Mouse (Mus musculus): ENCODE results near the gene Zfp146. TPM values are rescaled to one million over a fixed set of nuclear protein-coding genes. Genes with fewer than 3 reads are reported as not detected.

Zfp146 gene
- total and polyA plus RNA-seq, 3 experiments = 42.0 to 45.0 (median 43.1) TPM

DNA sequence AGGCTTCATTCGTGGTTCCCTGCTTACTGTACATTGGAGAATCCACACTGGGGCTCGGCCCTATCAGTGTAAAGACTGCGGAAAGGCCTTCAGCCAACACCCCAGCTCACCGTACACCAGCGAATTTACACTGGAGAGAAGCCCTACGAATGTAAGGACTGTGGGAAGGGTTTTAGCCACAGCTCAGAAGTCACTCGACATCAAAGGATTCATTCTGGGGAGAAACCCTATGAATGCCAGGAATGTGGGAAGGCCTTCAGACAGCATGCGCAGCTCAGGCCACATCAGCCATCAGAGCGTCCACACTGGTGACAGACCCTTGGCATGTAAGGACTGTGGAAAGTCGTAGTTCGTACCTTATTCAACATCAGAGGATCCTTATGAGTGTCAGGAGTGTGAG is 8.7 kb upstream of the Zfp146 start:
- TF ChIP-seq ZMIZ1 (IDR thresholded peaks at IDR 0.05; ENCODE audit: low read depth, low read length) = no peak
- no peak for TF ChIP-seq RAD21 (IDR thresholded peaks at IDR 0.05; ENCODE audit: low read depth, low read length)
- TF ChIP-seq E2F4 (IDR thresholded peaks at IDR 0.05; ENCODE audit: insufficient replicate concordance, low read depth, low read length) = no peak
- TF ChIP-seq HCFC1 (IDR thresholded peaks at IDR 0.05; ENCODE audit: low read depth, low read length) = no peak
- no peak for TF ChIP-seq ETS1 (conservative IDR thresholded peaks at IDR 0.05; ENCODE audit: low read depth, low read length)
- no peak for TF ChIP-seq MAX (IDR thresholded peaks at IDR 0.05; ENCODE audit: low read length)
- TF ChIP-seq ZNF384 (IDR thresholded peaks at IDR 0.05; ENCODE audit: low read depth, low read length) = no peak
- TF ChIP-seq ZKSCAN1 (IDR thresholded peaks at IDR 0.05; ENCODE audit: borderline replicate concordance, low read depth, low read length) = no peak
- no peak for TF ChIP-seq CTCF (conservative IDR thresholded peaks at IDR 0.05 in 1 of 2, IDR thresholded peaks at IDR 0.05 in 1 of 2; ENCODE audit: low read depth in 2 of 2, low read length in 2 of 2)
- no peak for TF ChIP-seq KAT2A (IDR thresholded peaks at IDR 0.05; ENCODE audit: insufficient replicate concordance, low read length)
- TF ChIP-seq MEF2A (IDR thresholded peaks at IDR 0.05; ENCODE audit: borderline replicate concordance, low read depth, low read length) = no peak
- TF ChIP-seq IRF4 (IDR thresholded peaks at IDR 0.05; ENCODE audit: low read depth, low read length) = no peak
- TF ChIP-seq UBTF (IDR thresholded peaks at IDR 0.05; ENCODE audit: low read depth, low read length) = no peak
- TF ChIP-seq POLR2A (IDR thresholded peaks at IDR 0.05; ENCODE audit: low read depth, low read length) = no peak
- TF ChIP-seq BHLHE40 (IDR thresholded peaks at IDR 0.05; ENCODE audit: low read depth, low read length) = no peak
- no peak for TF ChIP-seq SIN3A (IDR thresholded peaks at IDR 0.05; ENCODE audit: low read length)
- no peak for TF ChIP-seq MAZ (IDR thresholded peaks at IDR 0.05; ENCODE audit: low read depth, low read length)
- TF ChIP-seq RCOR1 (conservative IDR thresholded peaks at IDR 0.05; ENCODE audit: low read depth, low read length) = no peak
- Histone ChIP-seq H3K79me2 (replicated peaks; ENCODE audit: control insufficient read depth, extremely low read depth, insufficient read depth, poor library complexity, severe bottlenecking) (no peaks in the 10 kb centered on the region), H3K9ac (ENCODE audit: insufficient read depth, low read depth) (no peak overlapping the region), H3K9me3 (replicated peaks; ENCODE audit: low read length) (no peaks in the 10 kb centered on the region), H3K27me3 (replicated peaks) (no peaks in the 10 kb centered on the region), H3K36me3 (replicated peaks in 1 of 2; ENCODE audit: control insufficient read depth in 1 of 2, insufficient read depth in 1 of 2, low read length in 1 of 2) (peaks cover 19 to 35% of the 10 kb centered on the region in 2 experiments), H3K4me3 (replicated peaks in 1 of 3; ENCODE audit: low read depth in 2 of 3, low read length in 2 of 3, poor library complexity in 1 of 3) (no peak overlapping the region), H3K4me1 (ENCODE audit: control insufficient read depth in 1 of 2, insufficient read depth in 2 of 2) (peaks cover 0 to 4% of the 10 kb centered on the region in 2 experiments; a peak in 3 of 4 replicates), H3K4me2 (ENCODE audit: insufficient read depth, low read depth, poor library complexity, severe bottlenecking) (no peak overlapping the region), H3K27ac (ENCODE audit: insufficient read depth, low read depth) (no peak overlapping the region)
- dilution Hi-C loops (cut with MboI; ENCODE audit: extremely low pct_ligation_motif_present, extremely low pct_unique_long_range_greater_than_20kb, low sequenced_read_pairs) (no loop called here), in situ Hi-C loops (cut with MboI; ENCODE audit: low pct_ligation_motif_present, low pct_unique_long_range_greater_than_20kb, low sequenced_read_pairs) (no loop called here)
- DNase-seq (ENCODE audit: extremely low read depth) = no peak

DNA sequence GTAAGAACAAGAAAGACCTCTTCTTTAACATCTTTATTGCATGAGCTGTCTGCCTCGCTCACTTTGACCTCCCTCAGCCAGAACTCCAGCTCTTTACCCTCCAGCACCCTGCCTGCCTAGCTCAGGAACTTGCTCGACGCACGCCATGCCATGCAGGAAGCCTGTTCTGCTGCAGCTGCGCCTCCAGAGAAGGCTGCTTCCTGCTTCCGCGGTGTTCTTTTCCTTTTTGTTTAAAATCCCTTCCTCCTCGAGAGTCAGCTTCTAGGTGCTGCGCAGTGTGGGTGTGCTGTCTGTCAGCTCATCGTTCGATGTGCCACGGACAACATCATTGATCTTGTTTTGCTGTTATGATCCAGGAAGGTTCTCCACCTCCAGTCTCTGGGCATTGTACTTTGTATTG is 6.9 kb upstream of the Zfp146 start:
- Histone ChIP-seq H3K79me2 (replicated peaks; ENCODE audit: control insufficient read depth, extremely low read depth, insufficient read depth, poor library complexity, severe bottlenecking) (no peaks in the 10 kb centered on the region), H3K27me3 (replicated peaks) (no peaks in the 10 kb centered on the region), H3K4me3 (replicated peaks in 1 of 3; ENCODE audit: low read depth in 2 of 3, low read length in 2 of 3, poor library complexity in 1 of 3) (no peak overlapping the region), H3K27ac (ENCODE audit: insufficient read depth, low read depth) (no peak overlapping the region), H3K4me2 (ENCODE audit: insufficient read depth, low read depth, poor library complexity, severe bottlenecking) (no peak overlapping the region), H3K9me3 (replicated peaks; ENCODE audit: low read length) (no peaks in the 10 kb centered on the region), H3K36me3 (replicated peaks in 1 of 2; ENCODE audit: control insufficient read depth in 1 of 2, insufficient read depth in 1 of 2, low read length in 1 of 2) (peaks cover 19 to 34% of the 10 kb centered on the region in 2 experiments), H3K9ac (ENCODE audit: insufficient read depth, low read depth) (no peak overlapping the region), H3K4me1 (ENCODE audit: control insufficient read depth in 1 of 2, insufficient read depth in 2 of 2) (peaks cover 0 to 1% of the 10 kb centered on the region in 2 experiments; a peak in 3 of 4 replicates)
- in situ Hi-C loops (cut with MboI; ENCODE audit: low pct_ligation_motif_present, low pct_unique_long_range_greater_than_20kb, low sequenced_read_pairs) = no loop called here
- TF ChIP-seq POLR2A (IDR thresholded peaks at IDR 0.05; ENCODE audit: low read depth, low read length) (no peak), USF2 (conservative IDR thresholded peaks at IDR 0.05; ENCODE audit: low read depth, low read length) (no peak), USF1 (IDR thresholded peaks at IDR 0.05; ENCODE audit: low read depth, low read length) (no peak), UBTF (IDR thresholded peaks at IDR 0.05; ENCODE audit: low read depth, low read length) (no peak), SMC3 (IDR thresholded peaks at IDR 0.05; ENCODE audit: low read depth, low read length) (no peak), CTCF (conservative IDR thresholded peaks at IDR 0.05 in 1 of 2, IDR thresholded peaks at IDR 0.05 in 1 of 2; ENCODE audit: low read depth in 2 of 2, low read length in 2 of 2) (no peak), NRF1 (IDR thresholded peaks at IDR 0.05; ENCODE audit: low read depth, low read length) (no peak), CHD2 (IDR thresholded peaks at IDR 0.05; ENCODE audit: low read length) (no peak), EP300 (IDR thresholded peaks at IDR 0.05; ENCODE audit: low read length) (no peak), SIN3A (IDR thresholded peaks at IDR 0.05; ENCODE audit: low read length) (no peak), BHLHE40 (IDR thresholded peaks at IDR 0.05; ENCODE audit: low read depth, low read length) (no peak), TBP (conservative IDR thresholded peaks at IDR 0.05; ENCODE audit: low read depth, low read length) (no peak), ZNF384 (IDR thresholded peaks at IDR 0.05; ENCODE audit: low read depth, low read length) (no peak)
- DNase-seq (ENCODE audit: extremely low read depth) = no peak
- dilution Hi-C loops (cut with MboI; ENCODE audit: extremely low pct_ligation_motif_present, extremely low pct_unique_long_range_greater_than_20kb, low sequenced_read_pairs) = no loop called here

Data from CH12.LX (cell line).